Mouse (Mus musculus) bone marrow macrophage, adult 2 months (primary cell): ENCODE data around the gene Olfr31.

Source experiments
- CTCF ChIP-seq: IDR thresholded peaks from 2 replicates; pipeline ENCODE4 v1.5.1; 2012; ENCODE audit warnings: low read depth, mild to moderate bottlenecking, low read length, moderate library complexity
- POLR2A ChIP-seq: IDR thresholded peaks from 2 replicates; pipeline ENCODE4 v1.6.1; 2012; ENCODE audit warnings: mild to moderate bottlenecking, low read depth, low read length, borderline replicate concordance

GRCm38 (mm10) chr14:14355360-14355646, 32.7 kb downstream of the Olfr31 start:
- no peak for TF ChIP-seq CTCF
- TF ChIP-seq POLR2A, result no peak
